Mouse (Mus musculus) ES-E14 (cell line): ENCODE data around the gene Gm853.

Source experiments
- CHD2 ChIP-seq: IDR thresholded peaks from 2 replicates; pipeline ENCODE4 v1.6.1; 2014; ENCODE audit warnings: mild to moderate bottlenecking, low read depth, low read length, inconsistent platforms
- HCFC1 ChIP-seq: IDR thresholded peaks from 2 replicates; pipeline ENCODE4 v1.6.1; 2012; ENCODE audit warnings: low read length, inconsistent platforms, borderline replicate concordance; ENCODE audit not compliant: insufficient read depth
- MAFK ChIP-seq: IDR thresholded peaks from 2 replicates; pipeline ENCODE4 v1.6.1; 2014; ENCODE audit warnings: mild to moderate bottlenecking, low read depth, low read length, inconsistent platforms; ENCODE audit not compliant: insufficient read depth
- ZC3H11A ChIP-seq: IDR thresholded peaks from 2 replicates; pipeline ENCODE4 v1.6.1; 2012; ENCODE audit warnings: low read depth, mild to moderate bottlenecking, inconsistent platforms, low read length, borderline replicate concordance
- ZNF384 ChIP-seq: IDR thresholded peaks from 2 replicates; pipeline ENCODE4 v1.6.1; 2012; ENCODE audit warnings: low read depth, low read length, inconsistent platforms

- TF ChIP-seq HCFC1 (no peak), CHD2 (no peak), ZC3H11A (peak; percentile 72), MAFK (no peak), ZNF384 (no peak)
Observed at GRCm38 (mm10) chr4:130198694-130199670, 23.2 kb downstream of the Gm853 start.
